Comparison of ENCODE assay signal across 13 mouse cellular contexts in the genomic region with DNA sequence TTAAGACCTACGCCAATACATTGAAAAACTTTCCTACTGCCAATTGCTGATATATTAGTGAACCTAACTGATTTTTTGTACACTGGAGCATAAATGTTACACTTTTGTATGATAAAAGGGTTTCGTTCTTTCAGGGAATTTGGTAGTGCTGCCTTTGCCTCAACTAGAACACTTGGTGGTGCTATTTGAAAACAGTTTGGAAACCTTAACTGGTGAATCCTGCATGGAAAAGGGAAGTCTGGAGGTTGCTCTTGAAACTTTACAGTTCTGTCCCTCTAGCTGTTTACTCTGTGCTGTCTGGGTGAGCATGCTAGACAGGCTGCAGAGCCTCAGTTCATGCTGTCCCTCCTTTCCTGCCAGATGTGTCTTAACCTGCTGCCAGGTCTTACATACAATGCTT. TPM values are rescaled to one million over a fixed set of nuclear protein-coding genes. Genes with fewer than 3 reads are reported as not detected.
A peak's percentile ranks its signal among the peaks of the same experiment; 100 is the strongest.
DNase-seq lines count a peak whose midpoint lies in the region; ATAC-seq and TF ChIP-seq lines count a peak whose summit lies in the region.
"Had no signal": no experiment of that assay in that cellular context is flagged by ENCODE, and none has a peak within 500 bp of the region (broad histone marks: within the 10 kb centered on the region; RNA-seq: fewer than 3 reads in every experiment).

No protein-coding gene starts in this region.

- no peak overlapping the region for H3K27ac ChIP-seq in heart, adult 2 months
- H3K27ac ChIP-seq: heart, embryonic 15.5 days had no signal

- intact Hi-C loops in heart, adult 2 months (cut with DNase I) = loop anchor here (5.0 kb wide), 1 partner anchor 402 kb away; no protein-coding TSS in a partner anchor
- intact Hi-C loops in left cerebral cortex, postnatal 25 days (cut with DNase I) = loop anchor here (2.0 kb wide), 1 partner anchor 401 kb away; no protein-coding TSS in a partner anchor

- no peak overlapping the region for H3K4me3 ChIP-seq in heart, adult 2 months
- H3K4me3 ChIP-seq: heart, embryonic 15.5 days had no signal

- no peak for TF ChIP-seq EP300 in heart, adult 2 months (IDR thresholded peaks at IDR 0.05; ENCODE audit: insufficient read depth, low read depth, low read length)

- H3K27me3 ChIP-seq in heart, adult 2 months (ENCODE audit: control insufficient read depth, insufficient read depth, low read length) = no peaks in the 10 kb centered on the region

- peak; percentile 61 for TF ChIP-seq CTCF in heart, adult 2 months (IDR thresholded peaks at IDR 0.05)

- no peak overlapping the region for H3K9ac ChIP-seq in heart, adult 2 months (ENCODE audit: low read depth, low read length)
- H3K9ac ChIP-seq: heart, embryonic 15.5 days had no signal

- H3K79me2 ChIP-seq in heart, adult 2 months (replicated peaks; ENCODE audit: control insufficient read depth, insufficient read depth, low read length) = no peaks in the 10 kb centered on the region

- H3K4me1 ChIP-seq in heart, adult 2 months (ENCODE audit: control insufficient read depth, insufficient read depth, low read length) = no peaks in the 10 kb centered on the region
- H3K4me1 ChIP-seq: heart, embryonic 15.5 days had no signal

- no peak for ATAC-seq in monocyte, adult 5-6 weeks (replicated peaks; ENCODE audit: insufficient number of reproducible peaks, low FRiP score, low TSS enrichment, poor library complexity, severe bottlenecking)

- no peaks in the 10 kb centered on the region for H3K36me3 ChIP-seq in heart, adult 2 months (ENCODE audit: control insufficient read depth, insufficient read depth, low read length)
- H3K36me3 ChIP-seq: heart, embryonic 15.5 days had no signal

- no peak for TF ChIP-seq POLR2A in heart, adult 2 months (IDR thresholded peaks at IDR 0.05; ENCODE audit: insufficient read depth, low read depth, low read length)

- no peak for DNase-seq in heart, adult 2 months
- no peak for DNase-seq in heart, adult 8-10 months (ENCODE audit: low spot score)
- peak; percentile 4 to 23 for DNase-seq in left cerebral cortex, postnatal 25 days (ENCODE audit: low spot score in 2 of 2)
- DNase-seq in left cerebral cortex, adult 11 months (ENCODE audit: low spot score) = no peak
- peak; percentile 15 for DNase-seq in ES-CJ7 (ENCODE audit: low read depth, low spot score)
- peak; percentile 18 for DNase-seq in embryo, embryonic 10.5 days (ENCODE audit: low spot score)
- no peak for DNase-seq in neural tube, embryonic 10.5 days (ENCODE audit: extremely low spot score, low spot score)
- DNase-seq: lung, adult 18-20 months had no signal

- WGBS in heart, adult 2 months = 63% methylated on average over 2 of the region's 2 CpGs

RNA-seq across cellular contexts. Expression of a gene that starts 12.9 kb away (rescaled TPM):
- total RNA-seq in heart, adult 2 months (2021) = not detected
- 0.10 and 0.56 TPM in 2 replicates for polyA plus RNA-seq in heart, adult 2 months (2012; rRNA removed)
- not detected for total RNA-seq in heart, adult 8-10 months (2022)
- total RNA-seq in left cerebral cortex, postnatal 25 days (2021) = not detected
- not detected in 3 replicates for total RNA-seq in monocyte, adult 5-6 weeks (2017)
- total RNA-seq: adrenal gland, postnatal 4 days; ES-E14 had no signal
- polyA plus RNA-seq: heart, embryonic 15.5 days; spleen, adult 2 months had no signal

RNA-seq across cellular contexts. Expression of a gene that starts 23.0 kb away (rescaled TPM):
- not detected for total RNA-seq in heart, adult 2 months (2021)
- 0.76 TPM in 1 of 2 replicates, not detected in the other for polyA plus RNA-seq in heart, adult 2 months (2012; rRNA removed)
- not detected for total RNA-seq in heart, adult 8-10 months (2022)
- total RNA-seq in left cerebral cortex, postnatal 25 days (2021) = not detected
- not detected in 3 replicates for total RNA-seq in monocyte, adult 5-6 weeks (2017)
- total RNA-seq: adrenal gland, postnatal 4 days; ES-E14 had no signal
- polyA plus RNA-seq: heart, embryonic 15.5 days; spleen, adult 2 months had no signal

RNA-seq across cellular contexts. Expression of a gene that starts 45.4 kb away (rescaled TPM):
- total RNA-seq in heart, adult 2 months (2021) = 10 to 100 TPM; 10.2 to 10.9 TPM
- 5.5 and 12.8 TPM in 2 replicates for polyA plus RNA-seq in heart, adult 2 months (2012; rRNA removed)
- total RNA-seq in heart, adult 8-10 months (2022) = 10 to 100 TPM; 10.2 to 14.6 (median 12.1) TPM
- 10 to 100 TPM; 26.2 to 27.0 TPM for total RNA-seq in left cerebral cortex, postnatal 25 days (2021)
- total RNA-seq in monocyte, adult 5-6 weeks (2017) = 19.5 to 35.3 TPM (median 34.1 TPM) in 3 replicates

Comparison
In these comparisons a context has a peak if more than half of its experiments do, and no peak if none do; other contexts are left out.
1. DNase-seq: peak in left cerebral cortex, postnatal 25 days (2 of 2), ES-CJ7 (single experiment) and embryo, embryonic 10.5 days (single experiment); none in heart, adult 2 months (0 of 2), heart, adult 8-10 months (single experiment), left cerebral cortex, adult 11 months (single experiment) and neural tube, embryonic 10.5 days (single experiment).